Mouse (Mus musculus) heart, adult 2 months (tissue): Measurements from ENCODE around the gene Emc10. TPM values are rescaled to one million over a fixed set of nuclear protein-coding genes. Genes with fewer than 3 reads are reported as not detected.
A peak's percentile ranks its signal among the peaks of the same experiment; 100 is the strongest.

Experiments
- DNase-seq, 2 experiments: peaks; one replicate each; pipeline ENCODE4 v3.0.0; 2021
- H3K27ac ChIP-seq: fragments of 200-600 bp; 2 replicates; pipeline ENCODE4 v1.8.1; 2022
- H3K27me3 ChIP-seq: fragments of 200-500 bp; 2 replicates; pipeline ENCODE4 v1.6.1; 2012; ENCODE audit warnings: mild to moderate bottlenecking, low read length, inconsistent platforms, mixed read lengths; ENCODE audit not compliant: control insufficient read depth, insufficient read depth
- H3K36me3 ChIP-seq: fragments of 200-500 bp; 2 replicates; pipeline ENCODE4 v1.6.1; 2012; ENCODE audit warnings: low read length, inconsistent platforms; ENCODE audit not compliant: control insufficient read depth, insufficient read depth
- H3K4me1 ChIP-seq: fragments of 200-500 bp; 2 replicates; pipeline ENCODE4 v1.6.1; 2011; ENCODE audit warnings: low read length; ENCODE audit not compliant: control insufficient read depth, insufficient read depth
- H3K4me3 ChIP-seq: fragments of 200-600 bp; 2 replicates; pipeline ENCODE4 v1.8.1; 2022
- H3K79me2 ChIP-seq: fragments of 200-500 bp; replicated peaks from 2 replicates; pipeline ENCODE4 v1.6.1; 2012; ENCODE audit warnings: mild to moderate bottlenecking, inconsistent platforms, low read length, moderate library complexity, mixed read lengths; ENCODE audit not compliant: control insufficient read depth, insufficient read depth
- H3K9ac ChIP-seq: fragments of 200-500 bp; 2 replicates; pipeline ENCODE4 v1.6.1; 2012; ENCODE audit warnings: low read depth, mild to moderate bottlenecking, control low read depth, inconsistent platforms, low read length, mixed read lengths
- CTCF ChIP-seq: fragments of 200-600 bp; IDR thresholded peaks from 2 replicates; pipeline ENCODE4 v1.8.1; 2022; ENCODE audit warnings: antibody characterized with exemption, mild to moderate bottlenecking, moderate library complexity
- EP300 ChIP-seq: fragments of 200-500 bp; IDR thresholded peaks from 2 replicates; pipeline ENCODE4 v1.6.1; 2011; ENCODE audit warnings: low read depth, low read length, control low read depth; ENCODE audit not compliant: insufficient read depth
- POLR2A ChIP-seq: fragments of 200-500 bp; IDR thresholded peaks from 2 replicates; pipeline ENCODE4 v1.6.1; 2011; ENCODE audit warnings: mild to moderate bottlenecking, low read depth, low read length, control low read depth; ENCODE audit not compliant: insufficient read depth
- WGBS: fragments of 180-500 bp; shearing (Covaris S2); methylation state at CpG from one replicate; pipeline ENCODE4 v1.1.7; 2018; 5-methylcytosine and 5-hydroxymethylcytosine counted together
- intact Hi-C: fragments of 180-260 bp; cut with DNase I; formaldehyde crosslinking; loops from one replicate; pipeline ENCODE4 v1.15.1; 2025
- long read RNA-seq: library from polyadenylated mRNA; stranded (forward); transcript quantifications from one replicate; pipeline ENCODE4 v2.0.0, GENCODE M21; 2021
- polyA plus RNA-seq: library from polyadenylated mRNA; depleted of rRNA; stranded (reverse); fragments of >200 nt; gene quantifications from 2 replicates; pipeline ENCODE4 v1.2.3, GENCODE M21; 2012; rRNA removed
- total RNA-seq, 2 experiments: library from RNA; stranded (reverse); gene quantifications; 2 replicates each; pipeline ENCODE4 v1.2.3; 2021

Gene Emc10
- total RNA-seq (10 to 100 TPM; 86.1 to 87.6 TPM), polyA plus RNA-seq (152 and 180 TPM in 2 replicates)
- long read RNA-seq, transcript Emc10-202 (7 exons, 1,872 nt), result major isoform, 94 of 152 reads
- long read RNA-seq, transcript Emc10-201 (8 exons, 1,662 nt), result minor isoform, 41 of 152 reads
- long read RNA-seq, partial matches to known transcripts, result 9 of 152 reads
- long read RNA-seq, other reads (novel, unspliced or antisense), result 8 of 152 reads

DNA sequence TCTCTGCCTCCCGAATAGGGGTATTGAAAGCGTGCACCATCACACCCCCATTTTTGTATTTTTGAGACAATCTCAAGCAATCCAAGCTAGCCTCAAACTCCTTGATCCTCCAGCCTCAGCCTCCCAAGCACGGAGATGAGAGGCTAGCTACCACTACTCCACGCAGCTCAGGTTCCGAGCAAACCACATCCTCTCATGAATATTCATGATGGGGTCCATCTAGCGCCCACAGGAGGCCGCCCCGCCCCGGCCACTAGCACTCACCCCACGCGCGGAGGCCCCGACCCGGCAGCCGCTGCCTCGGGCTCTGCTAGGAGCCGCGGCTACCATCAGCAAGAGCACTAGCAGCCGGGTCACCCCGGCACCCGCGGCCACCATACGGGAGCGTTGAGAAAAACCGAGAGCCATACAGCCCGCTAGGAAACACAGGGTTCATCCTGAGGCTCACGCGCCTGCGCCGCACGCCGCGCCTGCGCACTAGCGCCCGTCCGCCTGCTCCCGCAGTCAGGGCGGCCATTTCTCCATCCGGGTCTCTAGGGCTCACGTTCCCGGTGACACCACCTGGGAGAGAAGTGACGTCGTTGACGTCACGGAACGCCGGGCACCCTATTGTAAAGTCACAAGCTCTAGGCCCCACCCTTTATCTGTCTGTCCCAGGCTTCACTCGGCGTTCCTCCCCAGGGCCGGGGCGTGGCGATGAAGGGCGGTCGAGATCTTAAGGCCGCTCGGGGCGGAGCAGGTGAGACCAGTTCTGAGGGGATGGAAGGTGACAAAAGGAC is at the start of gene Emc10, which contains the start of gene Fam71e1:
Emc10 (minus strand) TSS at position 538 of the 779 bp plus-strand sequence.
Fam71e1 (plus strand) TSS at position 590 of the 779 bp plus-strand sequence.
- 0 out of 2 replicates have a peak, but pooled peaks cover 2% of the 10 kb centered on the region for H3K27me3 ChIP-seq
- no peak for TF ChIP-seq EP300
- TF ChIP-seq POLR2A, result peak; percentile 66
- TF ChIP-seq CTCF, result peak; percentile 39

DNA sequence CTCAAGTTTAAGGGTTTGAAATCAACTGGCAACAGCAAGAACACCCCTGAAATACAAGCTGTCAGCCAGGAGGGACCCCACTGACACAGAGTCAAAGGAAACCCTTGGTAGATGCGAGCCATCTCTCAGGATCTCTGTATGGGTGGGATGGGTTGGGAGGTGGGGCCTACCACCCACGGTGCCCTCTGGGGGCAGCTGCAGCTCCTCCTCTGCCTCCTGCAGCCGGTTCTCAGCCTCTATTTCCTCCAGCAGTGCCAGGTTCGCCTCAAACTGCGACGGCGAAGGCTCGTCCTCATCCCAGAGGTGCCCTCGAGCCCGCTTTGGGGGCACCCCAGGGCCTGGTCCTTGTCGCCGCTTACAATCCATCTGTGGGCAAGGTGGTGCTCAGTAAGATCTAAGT is 46.7 kb upstream of the Emc10 start:
- intact Hi-C loops, result no loop called here
- Histone ChIP-seq H3K9ac (no peak overlapping the region), H3K79me2 (no peaks in the 10 kb centered on the region), H3K4me3 (no peak overlapping the region), H3K27me3 (no peaks in the 10 kb centered on the region), H3K36me3 (no peaks in the 10 kb centered on the region), H3K4me1 (peaks cover 5% of the 10 kb centered on the region), H3K27ac (no peak overlapping the region)
- no peak for DNase-seq
- WGBS, result 77% methylated on average over 12 of the region's 12 CpGs
- TF ChIP-seq CTCF (no peak), POLR2A (no peak), EP300 (no peak)

More for the DNA sequence above, at the start of gene Emc10, which contains the start of gene Fam71e1:
- DNase-seq, result peak; percentile 97 to 98
- Histone ChIP-seq H3K9ac (peak within 1 kb of the TSS; percentile 80), H3K4me3 (peak within 1 kb of the TSS; percentile 98), H3K27ac (peak within 1 kb of the TSS; percentile 96), H3K79me2 (peaks cover 2% of the 10 kb centered on the region; the same call in 1 of the 2 replicates), H3K36me3 (no peaks in the 10 kb centered on the region), H3K4me1 (peaks cover 6% of the 10 kb centered on the region)
- intact Hi-C loops, result loop anchor here (1.0 kb wide), 1 partner anchor 28 kb away; no protein-coding TSS in a partner anchor
- under 1% methylated on average over 58 of the region's 58 CpGs for WGBS

DNA sequence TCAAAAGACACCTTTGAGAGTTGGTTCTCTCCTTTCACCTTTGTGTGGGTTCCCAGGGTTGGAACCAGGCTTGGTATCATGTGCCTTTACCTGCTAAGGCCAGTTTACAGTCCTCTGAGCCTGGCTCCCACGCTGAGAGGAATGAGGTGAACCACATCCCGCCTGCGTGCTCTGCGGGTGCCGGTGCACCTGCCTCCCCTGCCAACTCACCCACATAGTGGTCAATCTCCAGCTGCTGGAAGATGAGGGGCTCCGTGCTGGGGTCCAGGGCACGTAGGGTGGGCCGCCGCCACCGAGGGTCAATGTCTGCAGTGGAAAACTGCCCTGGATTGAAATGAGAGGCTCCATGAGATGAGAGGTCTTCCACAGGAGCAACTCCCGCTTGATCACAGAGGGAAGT is 46.2 kb upstream of the Emc10 start:
- DNase-seq, result no peak
- TF ChIP-seq CTCF (no peak), POLR2A (no peak), EP300 (no peak)
- intact Hi-C loops, result no loop called here
- peaks cover under 1% of the 10 kb centered on the region for H3K4me1 ChIP-seq
- H3K4me3 ChIP-seq, result no peak overlapping the region
- H3K9ac ChIP-seq, result no peak overlapping the region
- no peak overlapping the region for H3K27ac ChIP-seq
- no peaks in the 10 kb centered on the region for H3K27me3 ChIP-seq
- H3K36me3 ChIP-seq, result no peaks in the 10 kb centered on the region
- no peaks in the 10 kb centered on the region for H3K79me2 ChIP-seq
- 95% methylated on average over 11 of the region's 11 CpGs for WGBS

DNA sequence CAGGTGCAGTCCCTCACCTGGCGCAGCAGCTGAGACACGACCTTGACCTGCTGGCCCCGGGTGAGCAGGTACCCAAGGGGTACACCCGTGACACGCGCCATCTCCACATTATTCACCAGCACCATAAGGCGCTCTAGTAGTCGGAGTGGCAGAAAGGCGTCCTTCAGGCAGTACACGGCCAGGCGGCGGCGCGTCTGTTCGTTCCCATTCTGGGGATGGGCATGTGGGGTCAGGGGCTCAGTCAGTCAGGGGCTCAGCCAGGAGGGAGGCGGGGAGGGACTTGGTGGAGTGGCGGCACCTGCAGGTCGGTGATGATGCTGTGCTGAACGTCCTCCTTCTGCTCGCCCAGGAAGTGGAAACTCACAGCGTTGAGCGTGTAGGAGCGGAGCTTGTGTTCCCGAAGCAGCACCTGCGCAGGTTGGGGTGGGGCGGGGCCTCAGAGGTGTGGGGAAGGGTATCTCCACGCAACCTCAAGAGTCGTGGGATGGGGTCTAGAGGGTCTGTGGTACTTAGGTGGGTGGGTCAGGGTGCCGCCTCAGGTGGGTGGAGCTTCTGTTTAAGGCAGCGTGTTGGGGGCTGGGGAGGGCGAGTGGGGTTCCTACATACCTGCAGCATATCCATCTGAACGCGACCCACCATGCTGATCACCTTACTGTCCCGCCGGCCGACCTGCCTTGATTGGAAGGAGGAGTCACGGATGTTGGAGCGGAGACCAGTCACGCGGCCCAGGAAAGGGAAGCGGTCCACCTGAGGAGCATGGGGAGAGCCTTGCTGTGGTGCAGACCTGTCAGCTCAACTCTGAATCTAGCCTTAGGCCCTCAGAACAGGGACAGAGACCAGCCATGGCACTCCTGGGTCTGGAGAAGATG is 42.7 kb upstream of the Emc10 start:
- no peak for TF ChIP-seq POLR2A
- TF ChIP-seq EP300, result no peak
- TF ChIP-seq CTCF, result no peak
- H3K4me1 ChIP-seq, result no peaks in the 10 kb centered on the region
- H3K79me2 ChIP-seq, result no peaks in the 10 kb centered on the region
- intact Hi-C loops, result no loop called here
- no peak overlapping the region for H3K4me3 ChIP-seq
- WGBS, result 93% methylated on average over 41 of the region's 41 CpGs
- no peak for DNase-seq
- no peak overlapping the region for H3K9ac ChIP-seq
- H3K36me3 ChIP-seq, result no peaks in the 10 kb centered on the region
- no peak overlapping the region for H3K27ac ChIP-seq
- no peaks in the 10 kb centered on the region for H3K27me3 ChIP-seq

DNA sequence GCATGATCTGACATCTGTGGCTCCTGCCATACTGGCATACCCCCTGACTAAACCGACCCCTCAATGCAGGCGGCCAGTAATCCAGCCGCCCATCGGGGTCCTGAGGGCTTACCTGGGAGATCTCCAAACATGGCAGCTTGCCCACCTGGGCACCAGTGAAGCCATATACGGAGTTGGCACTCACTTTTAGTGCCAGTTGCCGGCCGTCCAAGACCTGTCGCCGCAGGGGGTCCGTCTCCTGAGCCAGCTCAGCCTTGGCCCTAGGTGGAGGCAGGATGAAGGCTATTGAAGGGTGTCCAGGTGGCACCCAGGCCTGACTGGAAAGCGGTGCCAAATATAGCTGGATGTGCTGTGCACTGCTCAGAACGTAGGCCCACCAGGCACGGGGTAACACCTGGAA is 41.2 kb upstream of the Emc10 start:
- no peak for DNase-seq
- H3K4me3 ChIP-seq, result no peak overlapping the region
- no peak overlapping the region for H3K27ac ChIP-seq
- H3K9ac ChIP-seq, result no peak overlapping the region
- WGBS, result 92% methylated on average over 13 of the region's 13 CpGs
- TF ChIP-seq CTCF (no peak), POLR2A (no peak), EP300 (no peak)
- H3K27me3 ChIP-seq, result no peaks in the 10 kb centered on the region
- no peaks in the 10 kb centered on the region for H3K4me1 ChIP-seq
- no peaks in the 10 kb centered on the region for H3K36me3 ChIP-seq
- intact Hi-C loops, result no loop called here
- H3K79me2 ChIP-seq, result no peaks in the 10 kb centered on the region
